Mouse (Mus musculus): ENCODE data around the gene Klf16. TPM values are rescaled to one million over a fixed set of nuclear protein-coding genes. Genes with fewer than 3 reads are reported as not detected.

Gene Klf16
- polyA plus RNA-seq (2012; fragmentation: generic; extraction: Trizol), result 16.0 TPM

- Histone ChIP-seq H3K27me3 (ENCODE audit: control insufficient read depth, insufficient read depth, insufficient read length) (no peaks in the 10 kb centered on the region), H3K79me2 (ENCODE audit: control insufficient read depth, insufficient read depth) (peaks cover 37% of the 10 kb centered on the region), H3K36me3 (ENCODE audit: control insufficient read depth, insufficient read depth) (no peaks in the 10 kb centered on the region), H3ac (ENCODE audit: control insufficient read depth, insufficient read length) (peak within 1 kb of the TSS; percentile 30), H3K4me2 (ENCODE audit: low read depth) (peak within 1 kb of the TSS; percentile 99), H3K4me3 (peak within 1 kb of the TSS; percentile 66)
- TF ChIP-seq REST (IDR thresholded peaks at IDR 0.05; ENCODE audit: insufficient read depth, insufficient read length) (no peak), MAX (IDR thresholded peaks at IDR 0.05; ENCODE audit: low read depth) (no peak), MYOG (IDR thresholded peaks at IDR 0.05; ENCODE audit: control insufficient read depth in 1 of 3, insufficient read depth in 1 of 3, insufficient read length in 2 of 3, low read depth in 2 of 3) (peak in 1 of 3 experiments; percentile 61), MYOD1 (IDR thresholded peaks at IDR 0.05; ENCODE audit: control insufficient read depth in 1 of 3, insufficient read length in 2 of 3, low read depth in 2 of 3) (peak in 2 of 3 experiments; percentile 8 to 49), USF1 (IDR thresholded peaks at IDR 0.05; ENCODE audit: low read depth) (peak; percentile 8), POLR2AphosphoS2 (IDR thresholded peaks at IDR 0.05; ENCODE audit: insufficient read length, low read depth) (peak; percentile 86), POLR2A (IDR thresholded peaks at IDR 0.05; ENCODE audit: insufficient read length, low read depth) (peak; percentile 93), SRF (IDR thresholded peaks at IDR 0.05; ENCODE audit: control insufficient read depth, insufficient read length, low read depth) (peak; percentile 52), CEBPB (IDR thresholded peaks at IDR 0.05; ENCODE audit: insufficient read depth, poor library complexity, severe bottlenecking) (no peak), TCF3 (IDR thresholded peaks at IDR 0.05; ENCODE audit: insufficient read length, low read depth) (no peak), E2F4 (IDR thresholded peaks at IDR 0.05; ENCODE audit: insufficient read depth) (no peak), TCF12 (IDR thresholded peaks at IDR 0.05; ENCODE audit: insufficient read depth, poor library complexity, severe bottlenecking) (no peak)
Observed at GRCm38 (mm10) chr10:80577195-80578130, at the start of gene Klf16. Gene Klf16 (minus strand): TSS chr10:80577321.

DNA sequence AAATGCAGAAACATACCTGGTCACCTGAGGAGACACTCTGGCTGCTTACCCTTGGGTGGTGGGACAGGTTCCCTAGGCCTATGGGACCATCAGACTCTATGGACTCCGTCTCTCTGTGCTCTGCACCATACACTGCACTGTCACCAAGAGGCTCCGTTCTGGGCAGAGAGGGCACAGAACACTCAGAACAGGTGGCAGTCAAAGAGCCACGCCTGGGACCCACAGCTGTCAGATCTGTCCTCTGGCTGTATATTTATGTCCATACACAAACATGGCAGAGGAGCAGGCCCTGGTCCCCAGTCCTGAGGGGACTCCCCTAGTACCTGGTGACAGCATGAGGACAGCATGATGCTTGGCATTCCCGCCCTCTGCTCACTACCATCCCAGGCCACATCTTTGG is 48.6 kb upstream of the Klf16 start:
- no peak overlapping the region for H3K4me3 ChIP-seq
- no peak overlapping the region for H3ac ChIP-seq (ENCODE audit: control insufficient read depth, insufficient read length)
- peak overlapping the region; percentile 82 for H3K4me2 ChIP-seq (ENCODE audit: low read depth)
- H3K36me3 ChIP-seq (ENCODE audit: control insufficient read depth, insufficient read depth), result no peaks in the 10 kb centered on the region
- no peak for TF ChIP-seq CEBPB (IDR thresholded peaks at IDR 0.05; ENCODE audit: insufficient read depth, poor library complexity, severe bottlenecking)
- TF ChIP-seq MYOD1 (IDR thresholded peaks at IDR 0.05; ENCODE audit: control insufficient read depth in 1 of 3, insufficient read length in 2 of 3, low read depth in 2 of 3), result peak in 2 of 3 experiments; percentile 67 to 90
- peak in 2 of 3 experiments; percentile 49 to 88 for TF ChIP-seq MYOG (IDR thresholded peaks at IDR 0.05; ENCODE audit: control insufficient read depth in 1 of 3, insufficient read depth in 1 of 3, insufficient read length in 2 of 3, low read depth in 2 of 3)
- TF ChIP-seq TCF3 (IDR thresholded peaks at IDR 0.05; ENCODE audit: insufficient read length, low read depth), result no peak
- peaks cover 80% of the 10 kb centered on the region for H3K79me2 ChIP-seq (ENCODE audit: control insufficient read depth, insufficient read depth)
- H3K27me3 ChIP-seq (ENCODE audit: control insufficient read depth, insufficient read depth, insufficient read length), result no peaks in the 10 kb centered on the region

GRCm38 (mm10) chr10:80623457-80624191 is 46.5 kb upstream of the Klf16 start:
- peaks cover 59% of the 10 kb centered on the region for H3K79me2 ChIP-seq (ENCODE audit: control insufficient read depth, insufficient read depth)
- TF ChIP-seq MAX (IDR thresholded peaks at IDR 0.05; ENCODE audit: low read depth) (no peak), POLR2A (IDR thresholded peaks at IDR 0.05; ENCODE audit: insufficient read length, low read depth) (peak; percentile 38)
- no peaks in the 10 kb centered on the region for H3K27me3 ChIP-seq (ENCODE audit: control insufficient read depth, insufficient read depth, insufficient read length)
- peak overlapping the region; percentile 36 for H3ac ChIP-seq (ENCODE audit: control insufficient read depth, insufficient read length)
- peak overlapping the region; percentile 82 for H3K4me2 ChIP-seq (ENCODE audit: low read depth)
- H3K4me3 ChIP-seq, result peak overlapping the region; percentile 80
- no peaks in the 10 kb centered on the region for H3K36me3 ChIP-seq (ENCODE audit: control insufficient read depth, insufficient read depth)

DNA sequence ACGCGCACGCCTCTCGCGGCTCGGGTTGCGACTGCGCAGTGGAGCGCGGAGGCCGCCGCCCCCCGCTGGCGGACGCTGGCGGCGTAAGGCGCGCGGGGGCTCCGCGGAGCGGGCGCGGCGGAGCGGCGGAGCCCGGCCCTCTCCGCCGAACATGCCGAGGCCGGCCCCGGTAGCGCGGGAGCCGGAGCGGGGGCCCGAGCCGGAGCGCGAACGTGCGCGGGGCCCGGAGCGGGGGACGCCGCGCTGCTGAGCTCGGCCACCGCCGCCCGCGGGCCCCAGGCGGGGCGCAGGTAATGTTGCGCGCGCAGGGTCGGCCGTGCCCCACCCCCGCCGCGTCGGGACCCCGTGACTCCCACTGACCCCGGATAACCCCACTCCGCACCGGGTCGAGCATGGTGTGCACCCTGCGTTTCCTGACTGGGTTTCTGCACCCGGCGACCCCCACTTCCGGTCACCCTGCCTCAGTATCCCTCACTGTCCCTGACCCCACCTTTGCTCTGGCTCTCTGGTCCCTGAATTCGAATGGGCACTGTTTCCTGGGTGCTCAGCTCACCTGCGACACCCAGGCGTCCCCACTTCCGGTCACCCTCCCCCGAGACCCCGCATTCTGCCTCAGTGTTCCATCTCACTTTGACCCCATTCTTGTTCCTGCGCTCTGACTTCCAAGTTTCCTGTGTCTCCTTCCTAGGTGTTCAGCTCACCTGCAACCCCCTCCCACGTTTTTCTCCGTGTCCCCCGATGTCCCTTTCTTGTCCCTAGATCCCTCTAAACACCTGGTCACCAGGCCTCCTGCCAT is 45.7 kb upstream of the Klf16 start, which contains the start of gene Csnk1g2:
Csnk1g2 (plus strand) TSS at position 178 of the 796 bp plus-strand sequence.
- H3K36me3 ChIP-seq (ENCODE audit: control insufficient read depth, insufficient read depth), result no peaks in the 10 kb centered on the region
- peak within 1 kb of the TSS; percentile 36 for H3ac ChIP-seq (ENCODE audit: control insufficient read depth, insufficient read length)
- TF ChIP-seq MYOG (IDR thresholded peaks at IDR 0.05; ENCODE audit: control insufficient read depth in 1 of 3, insufficient read depth in 1 of 3, insufficient read length in 2 of 3, low read depth in 2 of 3) (peak in 1 of 3 experiments; percentile 25), POLR2AphosphoS2 (IDR thresholded peaks at IDR 0.05; ENCODE audit: insufficient read length, low read depth) (peak; percentile 35), TCF12 (IDR thresholded peaks at IDR 0.05; ENCODE audit: insufficient read depth, poor library complexity, severe bottlenecking) (no peak), SRF (IDR thresholded peaks at IDR 0.05; ENCODE audit: control insufficient read depth, insufficient read length, low read depth) (no peak), REST (IDR thresholded peaks at IDR 0.05; ENCODE audit: insufficient read depth, insufficient read length) (no peak), E2F4 (IDR thresholded peaks at IDR 0.05; ENCODE audit: insufficient read depth) (no peak), POLR2A (IDR thresholded peaks at IDR 0.05; ENCODE audit: insufficient read length, low read depth) (peak; percentile 88), TCF3 (IDR thresholded peaks at IDR 0.05; ENCODE audit: insufficient read length, low read depth) (no peak)
- peaks cover 51% of the 10 kb centered on the region for H3K79me2 ChIP-seq (ENCODE audit: control insufficient read depth, insufficient read depth)
- H3K4me3 ChIP-seq, result peak within 1 kb of the TSS; percentile 80
- H3K4me2 ChIP-seq (ENCODE audit: low read depth), result peak within 1 kb of the TSS; percentile 99
- no peaks in the 10 kb centered on the region for H3K27me3 ChIP-seq (ENCODE audit: control insufficient read depth, insufficient read depth, insufficient read length)

Measured in myocyte (in vitro differentiated cells).